ENCODE assay signal across 31 mouse cellular contexts in the genomic region with DNA sequence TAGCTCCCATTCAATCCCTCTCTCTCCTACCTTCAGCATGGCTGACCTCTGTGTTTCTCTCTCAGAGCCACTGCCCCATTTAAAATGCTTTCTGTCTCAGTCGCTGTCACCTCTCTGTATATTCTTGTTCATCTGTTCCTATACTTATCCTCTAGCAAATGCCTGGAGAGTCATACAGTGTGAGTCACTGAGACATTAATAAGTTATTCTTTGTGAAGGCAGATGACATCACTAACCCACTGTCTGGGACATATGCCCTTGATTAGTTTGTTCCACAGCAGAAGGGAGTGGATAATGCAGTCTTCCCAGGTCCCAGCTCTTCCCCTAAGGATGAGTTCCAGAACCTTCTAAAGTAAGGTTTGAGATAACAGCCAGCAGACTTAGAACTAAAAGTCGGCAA. TPM values are rescaled to one million over a fixed set of nuclear protein-coding genes. Genes with fewer than 3 reads are reported as not detected.
A peak's percentile ranks its signal among the peaks of the same experiment; 100 is the strongest.
DNase-seq lines count a peak whose midpoint lies in the region; ATAC-seq and TF ChIP-seq lines count a peak whose summit lies in the region.
"Had no signal": no experiment of that assay in that cellular context is flagged by ENCODE, and none has a peak within 500 bp of the region (broad histone marks: within the 10 kb centered on the region; RNA-seq: fewer than 3 reads in every experiment).

No protein-coding gene starts in this region.

- 34% methylated on average over 2 of the region's 2 CpGs for WGBS in heart, embryonic 13.5 days
- WGBS in lung, postnatal 0 days = 70% methylated on average over 2 of the region's 2 CpGs

- peak overlapping the region; percentile 69 for H3K27ac ChIP-seq in heart, embryonic 13.5 days (replicated peaks)
- no peak overlapping the region for H3K27ac ChIP-seq in lung, postnatal 0 days (ENCODE audit: low read length)
- H3K27ac ChIP-seq: embryonic facial prominence, embryonic 15.5 days; hindbrain, embryonic 14.5 days; kidney, postnatal 0 days; left cerebral cortex, adult 2 months; liver, embryonic 15.5 days; lung, embryonic 15.5 days; macrophage; midbrain, embryonic 15.5 days; neural tube, embryonic 13.5 days; stomach, postnatal 0 days had no signal

- DNase-seq in adrenal gland, adult 2 months = peak; percentile 6
- no peak for DNase-seq in adrenal gland, adult 8-10 months
- DNase-seq in heart, postnatal 4 days = no peak
- DNase-seq in lung, postnatal 0 days (ENCODE audit: low spot score) = no peak
- DNase-seq in lung, postnatal 10 days = no peak
- DNase-seq in right cerebral cortex, postnatal 14 days = no peak
- no peak for DNase-seq in urinary bladder, postnatal 25 days (ENCODE audit: low spot score)
- DNase-seq: adrenal gland, postnatal 10 days; cerebellum, adult 2 months; cerebellum, postnatal 25 days; embryo, embryonic 11 days; gastrocnemius, postnatal 36 days; heart, postnatal 14 days; kidney, adult 18-20 months; liver; right cerebral cortex, adult 18-20 months had no signal

- H3K36me3 ChIP-seq in heart, embryonic 13.5 days = no peaks in the 10 kb centered on the region
- no peaks in the 10 kb centered on the region for H3K36me3 ChIP-seq in lung, postnatal 0 days (ENCODE audit: insufficient read depth, low read length)
- H3K36me3 ChIP-seq: embryonic facial prominence, embryonic 15.5 days; liver, embryonic 15.5 days; lung, embryonic 15.5 days; midbrain, embryonic 15.5 days; neural tube, embryonic 13.5 days had no signal

- no peaks in the 10 kb centered on the region for H3K27me3 ChIP-seq in heart, embryonic 13.5 days (replicated peaks)
- no peaks in the 10 kb centered on the region for H3K27me3 ChIP-seq in lung, postnatal 0 days (replicated peaks; ENCODE audit: insufficient read depth, low read length)
- H3K27me3 ChIP-seq: embryonic facial prominence, embryonic 15.5 days; liver, embryonic 15.5 days; lung, embryonic 15.5 days; midbrain, embryonic 15.5 days; neural tube, embryonic 13.5 days had no signal

- ATAC-seq in heart, embryonic 13.5 days (ENCODE audit: extremely low read depth, insufficient number of reproducible peaks, low FRiP score, low TSS enrichment) = peak; percentile 67; the same call in 1 of the 2 replicates
- ATAC-seq in lung, postnatal 0 days = peak; percentile 47
- ATAC-seq: forebrain, embryonic 16.5 days; inflammation-experienced regulatory T-cells, adult 6 months; midbrain, embryonic 15.5 days had no signal

- no peak overlapping the region for H3K9ac ChIP-seq in heart, embryonic 13.5 days
- H3K9ac ChIP-seq in lung, postnatal 0 days (replicated peaks; ENCODE audit: low read depth) = no peak overlapping the region
- H3K9ac ChIP-seq: embryonic facial prominence, embryonic 15.5 days; hindbrain, embryonic 14.5 days; liver, embryonic 15.5 days; lung, embryonic 15.5 days; midbrain, embryonic 15.5 days; neural tube, embryonic 13.5 days had no signal

- no peak overlapping the region for H3K4me2 ChIP-seq in heart, embryonic 13.5 days
- no peak overlapping the region for H3K4me2 ChIP-seq in lung, postnatal 0 days (replicated peaks; ENCODE audit: low read depth, low read length)
- H3K4me2 ChIP-seq: embryonic facial prominence, embryonic 15.5 days; hindbrain, embryonic 14.5 days; liver, embryonic 15.5 days; lung, embryonic 15.5 days; midbrain, embryonic 15.5 days; neural tube, embryonic 13.5 days had no signal

- no peaks in the 10 kb centered on the region for H3K9me3 ChIP-seq in heart, embryonic 13.5 days
- no peaks in the 10 kb centered on the region for H3K9me3 ChIP-seq in lung, postnatal 0 days (ENCODE audit: low read length)
- H3K9me3 ChIP-seq: embryonic facial prominence, embryonic 15.5 days; liver, embryonic 15.5 days; lung, embryonic 15.5 days; midbrain, embryonic 15.5 days; neural tube, embryonic 13.5 days had no signal

- no peak for TF ChIP-seq EP300 in lung, postnatal 0 days (IDR thresholded peaks at IDR 0.05)

- no peak overlapping the region for H3K4me3 ChIP-seq in heart, embryonic 13.5 days
- H3K4me3 ChIP-seq in lung, postnatal 0 days (ENCODE audit: low read depth, low read length) = no peak overlapping the region
- H3K4me3 ChIP-seq: embryonic facial prominence, embryonic 15.5 days; left cerebral cortex, adult 2 months; liver, embryonic 15.5 days; lung, embryonic 15.5 days; midbrain, embryonic 15.5 days; neural tube, embryonic 13.5 days had no signal

- no peak for TF ChIP-seq CTCF in lung, postnatal 0 days (IDR thresholded peaks at IDR 0.05)

- peaks cover 35% of the 10 kb centered on the region for H3K4me1 ChIP-seq in heart, embryonic 13.5 days
- no peaks in the 10 kb centered on the region for H3K4me1 ChIP-seq in lung, postnatal 0 days (ENCODE audit: insufficient read depth, low read depth, low read length)
- H3K4me1 ChIP-seq: embryonic facial prominence, embryonic 15.5 days; liver, embryonic 15.5 days; lung, embryonic 15.5 days; midbrain, embryonic 15.5 days; neural tube, embryonic 13.5 days had no signal

RNA-seq across cellular contexts. Expression of gene Xcl1, which starts 47.6 kb away (rescaled TPM):
- under 1 TPM in 1 of 2 experiments, not detected in 1; 0.83 TPM for total RNA-seq in adrenal gland, adult 2 months (2021)
- not detected in 2 replicates for polyA plus RNA-seq in adrenal gland, adult 2 months (2012; rRNA removed)
- 1 to 10 TPM in 2 of 4 experiments, not detected in 2; 1.7 to 2.3 TPM for total RNA-seq in adrenal gland, adult 8-10 months (2022)
- polyA plus RNA-seq in heart, embryonic 13.5 days (2015; fragmentation: Nextera tagmentation; extraction: Ambion mirVana) = not detected in 2 replicates
- not detected for total RNA-seq in heart, postnatal 4 days (2021)
- not detected in 2 replicates for polyA plus RNA-seq in lung, postnatal 0 days (2015; fragmentation: Nextera tagmentation; extraction: Ambion mirVana)
- total RNA-seq: adrenal gland, postnatal 10 days; gastrocnemius, postnatal 36 days; heart, postnatal 14 days; layer of hippocampus, postnatal 10 days; left cerebral cortex, adult 2 months; left cerebral cortex, postnatal 36 days had no signal
- polyA plus RNA-seq: cerebellum, adult 2 months; embryonic facial prominence, embryonic 15.5 days; forebrain, embryonic 16.5 days; hindbrain, embryonic 14.5 days; kidney, postnatal 0 days; liver, embryonic 15.5 days; macrophage; midbrain, embryonic 15.5 days; neural tube, embryonic 13.5 days had no signal
